Mouse (Mus musculus) stomach, postnatal 0 days (tissue): ENCODE results near the gene Rbms3.

Source experiments
- CTCF ChIP-seq: IDR thresholded peaks from 2 replicates; pipeline ENCODE4 v1.5.1; 2016; ENCODE audit warnings: antibody characterized with exemption, low read depth, mild to moderate bottlenecking, moderate library complexity
- EP300 ChIP-seq: optimal IDR thresholded peaks from 2 replicates; pipeline ENCODE3; 2016; ENCODE audit warnings: antibody characterized with exemption

- TF ChIP-seq EP300 (no peak), CTCF (no peak)
Measured at GRCm38 (mm10) chr9:117117181-117117729, 512.5 kb downstream of the Rbms3 start.
